Mouse (Mus musculus) stomach, embryonic 16.5 days (tissue): ENCODE measurements around the gene Samsn1. TPM values are rescaled to one million over a fixed set of nuclear protein-coding genes. Genes with fewer than 3 reads are reported as not detected.

ENCODE experiments used
- ATAC-seq: fragments of 200-750 bp; cut with Nextera tagmentation; 2 replicates; pipeline ENCODE4 v1.8.0; 2017; ENCODE audit warnings: moderate number of reproducible peaks, moderate TSS enrichment; ENCODE audit not compliant: insufficient read depth, low FRiP score
- H3K27ac ChIP-seq: fragments of 300-500 bp; sonication (generic); 2 replicates; pipeline ENCODE4 v1.5.1; 2014; ENCODE audit warnings: low read length
- H3K27me3 ChIP-seq: fragments of 300-500 bp; sonication (generic); 2 replicates; pipeline ENCODE4 v1.6.1; 2014; ENCODE audit warnings: low read length, control low read depth, mixed read lengths; ENCODE audit not compliant: control insufficient read depth, insufficient read depth
- H3K36me3 ChIP-seq: fragments of 300-500 bp; sonication (generic); 2 replicates; pipeline ENCODE4 v1.6.1; 2014; ENCODE audit warnings: low read length; ENCODE audit not compliant: control insufficient read depth, insufficient read depth
- H3K4me1 ChIP-seq: fragments of 300-500 bp; sonication (generic); 2 replicates; pipeline ENCODE4 v1.6.1; 2014; ENCODE audit warnings: low read length, control low read depth, mixed read lengths; ENCODE audit not compliant: control insufficient read depth, insufficient read depth
- H3K4me2 ChIP-seq: fragments of 300-500 bp; sonication (generic); 2 replicates; pipeline ENCODE4 v1.6.1; 2014; ENCODE audit warnings: low read depth, low read length, mixed read lengths
- H3K4me3 ChIP-seq: fragments of 300-500 bp; sonication (generic); replicated peaks from 2 replicates; pipeline ENCODE4 v1.5.1; 2014; ENCODE audit warnings: mild to moderate bottlenecking, low read length
- H3K9ac ChIP-seq: fragments of 300-500 bp; sonication (generic); 2 replicates; pipeline ENCODE4 v1.6.1; 2014; ENCODE audit warnings: low read length
- H3K9me3 ChIP-seq: fragments of 300-500 bp; sonication (generic); replicated peaks from 2 replicates; pipeline ENCODE4 v1.6.1; 2016; ENCODE audit warnings: low read length, control low read depth; ENCODE audit not compliant: control insufficient read depth
- WGBS: fragments of 180-500 bp; shearing (Covaris S2); extraction: QIAGEN DNeasy Blood & Tissue Kit; methylation state at CpG from one replicate; pipeline ENCODE4 v1.1.7; 2014; 5-methylcytosine and 5-hydroxymethylcytosine counted together
- polyA plus RNA-seq: library from polyadenylated mRNA; unstranded; fragments of >200 nt; fragmentation: Nextera tagmentation; extraction: Ambion mirVana; gene quantifications from 2 replicates; pipeline ENCODE4 v1.2.1, GENCODE M21; 2015

Gene Samsn1
- polyA plus RNA-seq, 1 experiment from 2014 or later: 4.6 TPM

GRCm38 (mm10) chr16:75970266-75970998 lies 51.6 kb downstream of the Samsn1 start:
- Histone ChIP-seq H3K4me3 (no peak overlapping the region), H3K36me3 (no peaks in the 10 kb centered on the region), H3K4me1 (no peaks in the 10 kb centered on the region), H3K9ac (no peak overlapping the region), H3K27ac (no peak overlapping the region), H3K4me2 (no peak overlapping the region), H3K9me3 (no peaks in the 10 kb centered on the region), H3K27me3 (no peaks in the 10 kb centered on the region)
- WGBS: 82% methylated on average over 6 of the region's 6 CpGs
- ATAC-seq: no peak

- 22% methylated on average over 8 of the region's 8 CpGs for WGBS
- H3K4me1 ChIP-seq: 0 out of 2 replicates have a peak, but pooled peaks cover 4% of the 10 kb centered on the region
- ATAC-seq: no peak
- H3K9ac ChIP-seq: no peak overlapping the region
- no peak overlapping the region for H3K27ac ChIP-seq
- no peak overlapping the region for H3K4me2 ChIP-seq
- H3K4me3 ChIP-seq: no peak overlapping the region
- H3K36me3 ChIP-seq: no peaks in the 10 kb centered on the region
- H3K9me3 ChIP-seq: no peaks in the 10 kb centered on the region
- no peaks in the 10 kb centered on the region for H3K27me3 ChIP-seq
Observed at GRCm38 (mm10) chr16:75962021-75962420, 60.1 kb downstream of the Samsn1 start.

GRCm38 (mm10) chr16:75961487-75961886 lies 60.6 kb downstream of the Samsn1 start:
- H3K4me1 ChIP-seq: 0 out of 2 replicates have a peak, but pooled peaks cover 4% of the 10 kb centered on the region
- no peaks in the 10 kb centered on the region for H3K27me3 ChIP-seq
- no peaks in the 10 kb centered on the region for H3K9me3 ChIP-seq
- no peak overlapping the region for H3K27ac ChIP-seq
- no peak overlapping the region for H3K9ac ChIP-seq
- H3K36me3 ChIP-seq: no peaks in the 10 kb centered on the region
- no peak overlapping the region for H3K4me2 ChIP-seq
- WGBS: 34% methylated on average over 5 of the region's 5 CpGs
- peak; percentile 25; the same call in 1 of the 2 replicates for ATAC-seq
- H3K4me3 ChIP-seq: no peak overlapping the region

GRCm38 (mm10) chr16:75961036-75961435 lies 61.0 kb downstream of the Samsn1 start:
- no peaks in the 10 kb centered on the region for H3K9me3 ChIP-seq
- no peak overlapping the region for H3K4me3 ChIP-seq
- no peak for ATAC-seq
- H3K27ac ChIP-seq: no peak overlapping the region
- WGBS: 81% methylated on average over 7 of the region's 7 CpGs
- no peak overlapping the region for H3K4me2 ChIP-seq
- H3K9ac ChIP-seq: no peak overlapping the region
- H3K27me3 ChIP-seq: no peaks in the 10 kb centered on the region
- H3K4me1 ChIP-seq: 0 out of 2 replicates have a peak, but pooled peaks cover 4% of the 10 kb centered on the region
- H3K36me3 ChIP-seq: no peaks in the 10 kb centered on the region

GRCm38 (mm10) chr16:75933357-75933756 lies 88.7 kb downstream of the Samsn1 start:
- H3K4me1 ChIP-seq: no peaks in the 10 kb centered on the region
- ATAC-seq: no peak

GRCm38 (mm10) chr16:75930222-75930553 lies 91.9 kb downstream of the Samsn1 start:
- no peaks in the 10 kb centered on the region for H3K36me3 ChIP-seq
- WGBS: 84% methylated on average over 4 of the region's 4 CpGs
- no peak overlapping the region for H3K4me3 ChIP-seq
- no peak overlapping the region for H3K4me2 ChIP-seq
- no peaks in the 10 kb centered on the region for H3K27me3 ChIP-seq
- no peak overlapping the region for H3K27ac ChIP-seq
- no peaks in the 10 kb centered on the region for H3K9me3 ChIP-seq
- H3K9ac ChIP-seq: no peak overlapping the region
- no peaks in the 10 kb centered on the region for H3K4me1 ChIP-seq
- no peak for ATAC-seq

More at GRCm38 (mm10) chr16:75933357-75933756, 88.7 kb downstream of the Samsn1 start:
- Histone ChIP-seq H3K4me2 (no peak overlapping the region), H3K27me3 (no peaks in the 10 kb centered on the region), H3K4me3 (no peak overlapping the region), H3K27ac (no peak overlapping the region), H3K9ac (no peak overlapping the region), H3K36me3 (no peaks in the 10 kb centered on the region), H3K9me3 (no peaks in the 10 kb centered on the region)

GRCm38 (mm10) chr16:75929536-75930221 lies 92.4 kb downstream of the Samsn1 start:
- no peak for ATAC-seq
- WGBS: 82% methylated on average over 11 of the region's 11 CpGs
- Histone ChIP-seq H3K4me1 (no peaks in the 10 kb centered on the region), H3K4me2 (no peak overlapping the region), H3K4me3 (no peak overlapping the region), H3K9me3 (no peaks in the 10 kb centered on the region), H3K36me3 (no peaks in the 10 kb centered on the region), H3K9ac (no peak overlapping the region), H3K27ac (no peak overlapping the region), H3K27me3 (no peaks in the 10 kb centered on the region)

GRCm38 (mm10) chr16:75926511-75926910 lies 95.6 kb downstream of the Samsn1 start:
- WGBS: 70% methylated on average over 2 of the region's 2 CpGs
- Histone ChIP-seq H3K9ac (no peak overlapping the region), H3K4me3 (no peak overlapping the region), H3K4me2 (no peak overlapping the region), H3K27ac (no peak overlapping the region), H3K27me3 (no peaks in the 10 kb centered on the region), H3K36me3 (no peaks in the 10 kb centered on the region), H3K9me3 (no peaks in the 10 kb centered on the region), H3K4me1 (no peaks in the 10 kb centered on the region)
- no peak for ATAC-seq

GRCm38 (mm10) chr16:75920870-75921269 lies 101.2 kb downstream of the Samsn1 start:
- no peak for ATAC-seq
- Histone ChIP-seq H3K4me3 (no peak overlapping the region), H3K4me2 (no peak overlapping the region), H3K27ac (no peak overlapping the region), H3K36me3 (no peaks in the 10 kb centered on the region), H3K4me1 (no peaks in the 10 kb centered on the region), H3K27me3 (no peaks in the 10 kb centered on the region), H3K9me3 (no peaks in the 10 kb centered on the region), H3K9ac (no peak overlapping the region)
- WGBS: 81% methylated on average over 4 of the region's 4 CpGs
